Mouse (Mus musculus): ENCODE measurements around the gene Dlx1.

GRCm38 (mm10) chr2:71483717-71484066 is 44.2 kb upstream of the Dlx1 start:
- TF ChIP-seq CTCF (IDR thresholded peaks at IDR 0.05; ENCODE audit: low read depth) (no peak), EP300 (optimal IDR thresholded peaks at IDR 0.05) (no peak)

Measured in stomach, postnatal 0 days (tissue).